Mouse (Mus musculus): ENCODE measurements around the gene Mpv17l2. TPM values are rescaled to one million over a fixed set of nuclear protein-coding genes. Genes with fewer than 3 reads are reported as not detected.

Gene Mpv17l2
- total and polyA plus RNA-seq, 2 experiments from 2014 or later: 26.6 to 50.3 TPM

GRCm38 (mm10) chr8:70769359-70769758 lies 8.6 kb upstream of the Mpv17l2 start:
- H3K9me3 ChIP-seq (replicated peaks; ENCODE audit: control insufficient read depth, low read length): no peaks in the 10 kb centered on the region
- no peak overlapping the region for H3K4me3 ChIP-seq (ENCODE audit: low read depth, low read length)
- no peak overlapping the region for H3K9ac ChIP-seq (replicated peaks; ENCODE audit: low read depth, low read length)
- peak; percentile 100 for TF ChIP-seq CTCF (IDR thresholded peaks at IDR 0.05; ENCODE audit: low read depth)
- no peak for TF ChIP-seq EP300 (IDR thresholded peaks at IDR 0.05; ENCODE audit: low read depth)
- H3K4me1 ChIP-seq (ENCODE audit: control insufficient read depth, insufficient read depth): peaks cover 18% of the 10 kb centered on the region
- H3K4me2 ChIP-seq (ENCODE audit: low read depth, low read length): no peak overlapping the region
- DNase-seq (ENCODE audit: low spot score) (peak; percentile 88), ATAC-seq (ENCODE audit: insufficient read depth, low read depth) (peak; percentile 64)
- no peak overlapping the region for H3K27ac ChIP-seq (ENCODE audit: low read depth)
- 11% methylated on average over 26 of the region's 26 CpGs for WGBS
- peaks cover 34% of the 10 kb centered on the region for H3K36me3 ChIP-seq (replicated peaks; ENCODE audit: control insufficient read depth, insufficient read depth, low read length)
- no peaks in the 10 kb centered on the region for H3K27me3 ChIP-seq (ENCODE audit: control insufficient read depth, insufficient read depth, low read length)

- Histone ChIP-seq H3K4me2 (ENCODE audit: low read depth, low read length) (no peak overlapping the region), H3K36me3 (replicated peaks; ENCODE audit: control insufficient read depth, insufficient read depth, low read length) (peaks cover 34% of the 10 kb centered on the region), H3K9me3 (replicated peaks; ENCODE audit: control insufficient read depth, low read length) (no peaks in the 10 kb centered on the region), H3K9ac (replicated peaks; ENCODE audit: low read depth, low read length) (no peak overlapping the region), H3K4me3 (ENCODE audit: low read depth, low read length) (no peak overlapping the region), H3K27me3 (ENCODE audit: control insufficient read depth, insufficient read depth, low read length) (no peaks in the 10 kb centered on the region), H3K27ac (ENCODE audit: low read depth) (no peak overlapping the region), H3K4me1 (ENCODE audit: control insufficient read depth, insufficient read depth) (peaks cover 15% of the 10 kb centered on the region)
- TF ChIP-seq CTCF (IDR thresholded peaks at IDR 0.05; ENCODE audit: low read depth) (no peak), EP300 (IDR thresholded peaks at IDR 0.05; ENCODE audit: low read depth) (no peak)
- ATAC-seq (ENCODE audit: insufficient read depth, low read depth) (no peak), DNase-seq (ENCODE audit: low spot score) (no peak)
- 86% methylated on average over 16 of the region's 16 CpGs for WGBS
Observed at GRCm38 (mm10) chr8:70768956-70769355, 8.2 kb upstream of the Mpv17l2 start.

- 93% methylated on average over 32 of the region's 32 CpGs for WGBS
Observed at GRCm38 (mm10) chr8:70768231-70768776, 7.6 kb upstream of the Mpv17l2 start.

GRCm38 (mm10) chr8:70767503-70767902 lies 6.8 kb upstream of the Mpv17l2 start:
- H3K27ac ChIP-seq (ENCODE audit: low read depth): no peak overlapping the region
- no peaks in the 10 kb centered on the region for H3K9me3 ChIP-seq (replicated peaks; ENCODE audit: control insufficient read depth, low read length)
- no peak for DNase-seq (ENCODE audit: low spot score)
- 77% methylated on average over 6 of the region's 6 CpGs for WGBS
- peaks cover 14% of the 10 kb centered on the region for H3K4me1 ChIP-seq (ENCODE audit: control insufficient read depth, insufficient read depth)
- TF ChIP-seq CTCF (IDR thresholded peaks at IDR 0.05; ENCODE audit: low read depth) (no peak), EP300 (IDR thresholded peaks at IDR 0.05; ENCODE audit: low read depth) (no peak)
- H3K36me3 ChIP-seq (replicated peaks; ENCODE audit: control insufficient read depth, insufficient read depth, low read length): peaks cover 34% of the 10 kb centered on the region
- no peak overlapping the region for H3K4me3 ChIP-seq (ENCODE audit: low read depth, low read length)
- no peak overlapping the region for H3K9ac ChIP-seq (replicated peaks; ENCODE audit: low read depth, low read length)
- ATAC-seq (ENCODE audit: insufficient read depth, low read depth): no peak
- no peaks in the 10 kb centered on the region for H3K27me3 ChIP-seq (ENCODE audit: control insufficient read depth, insufficient read depth, low read length)
- no peak overlapping the region for H3K4me2 ChIP-seq (ENCODE audit: low read depth, low read length)

More at GRCm38 (mm10) chr8:70768231-70768776, 7.6 kb upstream of the Mpv17l2 start:
- TF ChIP-seq EP300 (IDR thresholded peaks at IDR 0.05; ENCODE audit: low read depth) (no peak), CTCF (IDR thresholded peaks at IDR 0.05; ENCODE audit: low read depth) (no peak)
- Histone ChIP-seq H3K36me3 (replicated peaks; ENCODE audit: control insufficient read depth, insufficient read depth, low read length) (peaks cover 34% of the 10 kb centered on the region), H3K4me1 (ENCODE audit: control insufficient read depth, insufficient read depth) (peaks cover 14% of the 10 kb centered on the region), H3K4me2 (ENCODE audit: low read depth, low read length) (no peak overlapping the region), H3K4me3 (ENCODE audit: low read depth, low read length) (no peak overlapping the region), H3K9me3 (replicated peaks; ENCODE audit: control insufficient read depth, low read length) (no peaks in the 10 kb centered on the region), H3K27me3 (ENCODE audit: control insufficient read depth, insufficient read depth, low read length) (no peaks in the 10 kb centered on the region), H3K27ac (ENCODE audit: low read depth) (no peak overlapping the region), H3K9ac (replicated peaks; ENCODE audit: low read depth, low read length) (no peak overlapping the region)
- DNase-seq (ENCODE audit: low spot score) (no peak), ATAC-seq (ENCODE audit: insufficient read depth, low read depth) (no peak)

- Histone ChIP-seq H3K27ac (ENCODE audit: low read depth) (no peak overlapping the region), H3K4me1 (ENCODE audit: control insufficient read depth, insufficient read depth) (peaks cover 14% of the 10 kb centered on the region), H3K36me3 (replicated peaks; ENCODE audit: control insufficient read depth, insufficient read depth, low read length) (peaks cover 33% of the 10 kb centered on the region), H3K9me3 (replicated peaks; ENCODE audit: control insufficient read depth, low read length) (no peaks in the 10 kb centered on the region), H3K27me3 (ENCODE audit: control insufficient read depth, insufficient read depth, low read length) (no peaks in the 10 kb centered on the region), H3K4me3 (ENCODE audit: low read depth, low read length) (peak overlapping the region; percentile 43), H3K9ac (replicated peaks; ENCODE audit: low read depth, low read length) (peak overlapping the region; percentile 51), H3K4me2 (ENCODE audit: low read depth, low read length) (peak overlapping the region; percentile 73)
- DNase-seq (ENCODE audit: low spot score): no peak
- ATAC-seq (ENCODE audit: insufficient read depth, low read depth): 0 out of 2 replicates have a peak, but pooled peaks have one; percentile 8
- TF ChIP-seq EP300 (IDR thresholded peaks at IDR 0.05; ENCODE audit: low read depth): no peak
- TF ChIP-seq CTCF (IDR thresholded peaks at IDR 0.05; ENCODE audit: low read depth): no peak
- 14% methylated on average over 21 of the region's 21 CpGs for WGBS
Observed at GRCm38 (mm10) chr8:70766571-70767440, 6.1 kb upstream of the Mpv17l2 start.

Data from heart, postnatal 0 days (tissue).